Mouse (Mus musculus) thymus, postnatal 14 days (tissue): ENCODE results near the gene Alox5.
"Not testable (repeated sequence)": the region's sequence is repeated elsewhere in the genome, so short reads cannot be mapped to it uniquely, and the experiment has no call there.

ENCODE experiments used
- DNase-seq: peaks from one replicate; pipeline ENCODE4 v3.0.0; 2021

Gene Alox5

GRCm38 (mm10) chr6:116460544-116461283 is at the start of gene Alox5:
Gene Alox5, minus strand, starts transcription at chr6:116461178.
- DNase-seq = no peak

GRCm38 (mm10) chr6:116506302-116507003 is 45.5 kb upstream of the Alox5 start, which contains the start of gene Olfr212:
Gene Olfr212, plus strand, starts transcription at chr6:116506516.
- not testable (repeated sequence) for DNase-seq

- no peak for DNase-seq
Observed at GRCm38 (mm10) chr6:116495960-116496359, 35.0 kb upstream of the Alox5 start.

GRCm38 (mm10) chr6:116493742-116494141 is 32.8 kb upstream of the Alox5 start:
- DNase-seq = no peak

GRCm38 (mm10) chr6:116488791-116489190 is 27.8 kb upstream of the Alox5 start, which contains the start of gene Olfr211:
Gene Olfr211, plus strand, starts transcription at chr6:116489091.
- DNase-seq = no peak

- DNase-seq = no peak
Observed at GRCm38 (mm10) chr6:116486833-116487232, 25.9 kb upstream of the Alox5 start.

- no peak for DNase-seq
Observed at GRCm38 (mm10) chr6:116485081-116485480, 24.1 kb upstream of the Alox5 start.

- DNase-seq = no peak
Observed at GRCm38 (mm10) chr6:116468081-116468480, 7.1 kb upstream of the Alox5 start.

- no peak for DNase-seq
Observed at GRCm38 (mm10) chr6:116459232-116459631, 1.7 kb downstream of the Alox5 start.

- no peak for DNase-seq
Observed at GRCm38 (mm10) chr6:116458728-116459127, 2.2 kb downstream of the Alox5 start.

GRCm38 (mm10) chr6:116456482-116456881 is 4.5 kb downstream of the Alox5 start:
- DNase-seq = peak; percentile 14

GRCm38 (mm10) chr6:116455781-116456180 is 5.2 kb downstream of the Alox5 start:
- no peak for DNase-seq

- no peak for DNase-seq
Observed at GRCm38 (mm10) chr6:116440849-116441248, 20.1 kb downstream of the Alox5 start.

GRCm38 (mm10) chr6:116440447-116440846 is 20.5 kb downstream of the Alox5 start:
- no peak for DNase-seq

- DNase-seq = no peak
Observed at GRCm38 (mm10) chr6:116439531-116439930, 21.4 kb downstream of the Alox5 start.

- no peak for DNase-seq
Observed at GRCm38 (mm10) chr6:116438864-116439263, 22.1 kb downstream of the Alox5 start.

GRCm38 (mm10) chr6:116428282-116428681 is 32.7 kb downstream of the Alox5 start:
- no peak for DNase-seq

GRCm38 (mm10) chr6:116427552-116427951 is 33.4 kb downstream of the Alox5 start:
- DNase-seq = no peak

GRCm38 (mm10) chr6:116423664-116424063 is 37.3 kb downstream of the Alox5 start:
- peak; percentile 19 for DNase-seq

- DNase-seq = no peak
Observed at GRCm38 (mm10) chr6:116422991-116423390, 38.0 kb downstream of the Alox5 start.

- DNase-seq = no peak
Observed at GRCm38 (mm10) chr6:116420271-116420670, 40.7 kb downstream of the Alox5 start.

- no peak for DNase-seq
Observed at GRCm38 (mm10) chr6:116419699-116420098, 41.3 kb downstream of the Alox5 start.

GRCm38 (mm10) chr6:116418487-116418886 is 42.5 kb downstream of the Alox5 start:
- DNase-seq = no peak
